Mouse (Mus musculus) lung, embryonic 16.5 days (tissue): ENCODE results near the gene Zfp94. TPM values are rescaled to one million over a fixed set of nuclear protein-coding genes. Genes with fewer than 3 reads are reported as not detected.
A peak's percentile ranks its signal among the peaks of the same experiment; 100 is the strongest.

Experiments used
- ATAC-seq: fragments of 200-750 bp; cut with Nextera tagmentation; 2 replicates; pipeline ENCODE4 v1.8.0; 2017; ENCODE audit warnings: low read depth, mild to moderate bottlenecking, moderate library complexity
- H3K27ac ChIP-seq: fragments of 300-500 bp; sonication (generic); 2 replicates; pipeline ENCODE4 v1.5.1; 2014; ENCODE audit warnings: mild to moderate bottlenecking, control low read depth, low read length
- H3K27me3 ChIP-seq: fragments of 300-500 bp; sonication (generic); 2 replicates; pipeline ENCODE4 v1.6.1; 2014; ENCODE audit warnings: low read depth, low read length, mixed read lengths; ENCODE audit not compliant: control insufficient read depth, insufficient read depth
- H3K36me3 ChIP-seq: fragments of 300-500 bp; sonication (generic); 2 replicates; pipeline ENCODE4 v1.6.1; 2014; ENCODE audit warnings: low read length; ENCODE audit not compliant: control insufficient read depth, insufficient read depth
- H3K4me1 ChIP-seq: fragments of 300-500 bp; sonication (generic); replicated peaks from 2 replicates; pipeline ENCODE4 v1.6.1; 2014; ENCODE audit warnings: low read length, mixed read lengths; ENCODE audit not compliant: control insufficient read depth, insufficient read depth
- H3K4me2 ChIP-seq: fragments of 300-500 bp; sonication (generic); 2 replicates; pipeline ENCODE4 v1.6.1; 2014; ENCODE audit warnings: low read depth, low read length, control low read depth
- H3K4me3 ChIP-seq: fragments of 300-500 bp; sonication (generic); 2 replicates; pipeline ENCODE4 v1.5.1; 2014; ENCODE audit warnings: mild to moderate bottlenecking, low read length, control low read depth
- H3K9ac ChIP-seq: fragments of 300-500 bp; sonication (generic); 2 replicates; pipeline ENCODE4 v1.6.1; 2014; ENCODE audit warnings: low read length, control low read depth
- H3K9me3 ChIP-seq: fragments of 300-500 bp; sonication (generic); 2 replicates; pipeline ENCODE4 v1.6.1; 2016; ENCODE audit warnings: low read length; ENCODE audit not compliant: control insufficient read depth
- WGBS: fragments of 180-500 bp; shearing (Covaris S2); extraction: QIAGEN DNeasy Blood & Tissue Kit; methylation state at CpG from one replicate; pipeline ENCODE4 v1.1.7; 2014; 5-methylcytosine and 5-hydroxymethylcytosine counted together
- polyA plus RNA-seq: library from polyadenylated mRNA; unstranded; fragments of >200 nt; fragmentation: Nextera tagmentation; extraction: Ambion mirVana; gene quantifications from 2 replicates; pipeline ENCODE4 v1.2.1, GENCODE M21; 2015

Gene Zfp94
- polyA plus RNA-seq, 1 experiment from 2014 or later = 11.3 TPM

DNA sequence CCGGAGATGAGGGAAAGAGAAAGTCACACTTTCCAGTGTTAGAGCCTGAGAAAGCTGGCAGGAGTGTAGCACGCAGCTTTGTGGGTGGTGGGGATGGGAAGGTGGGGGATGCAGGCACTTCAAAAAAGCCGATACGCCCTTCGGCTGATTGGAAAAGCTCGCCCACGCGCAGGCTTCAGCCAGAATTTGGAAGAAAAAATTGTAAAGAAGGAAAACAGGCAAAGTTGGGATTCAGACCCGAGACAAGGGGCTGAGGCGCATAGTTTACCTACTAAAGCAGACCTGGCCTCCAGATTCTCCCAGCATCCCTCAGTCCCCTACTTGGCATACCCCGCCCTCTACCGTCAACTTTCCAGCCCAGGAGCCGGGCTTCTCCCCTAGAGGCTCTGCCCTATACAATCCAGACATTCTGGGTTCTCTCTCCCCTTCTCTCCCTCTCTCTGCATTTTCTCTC, 9.2 kb upstream of the Zfp94 start:
- Histone ChIP-seq H3K27ac (no peak overlapping the region), H3K9me3 (peaks cover 8% of the 10 kb centered on the region), H3K9ac (peak overlapping the region; percentile 51), H3K4me3 (peak overlapping the region; percentile 37), H3K27me3 (no peaks in the 10 kb centered on the region), H3K4me1 (peaks cover 6% of the 10 kb centered on the region), H3K4me2 (peak overlapping the region; percentile 56), H3K36me3 (no peaks in the 10 kb centered on the region)
- 7% methylated on average over 13 of the region's 13 CpGs for WGBS
- ATAC-seq = peak; percentile 70; the same call in 1 of the 2 replicates

GRCm38 (mm10) chr7:24325197-24325596, 8.7 kb upstream of the Zfp94 start:
- Histone ChIP-seq H3K4me3 (no peak overlapping the region), H3K36me3 (no peaks in the 10 kb centered on the region), H3K9ac (no peak overlapping the region), H3K27ac (no peak overlapping the region), H3K27me3 (no peaks in the 10 kb centered on the region), H3K4me1 (peaks cover 6% of the 10 kb centered on the region), H3K9me3 (peaks cover 8% of the 10 kb centered on the region), H3K4me2 (peak overlapping the region; percentile 56)
- 86% methylated on average over 6 of the region's 6 CpGs for WGBS
- ATAC-seq = no peak

DNA sequence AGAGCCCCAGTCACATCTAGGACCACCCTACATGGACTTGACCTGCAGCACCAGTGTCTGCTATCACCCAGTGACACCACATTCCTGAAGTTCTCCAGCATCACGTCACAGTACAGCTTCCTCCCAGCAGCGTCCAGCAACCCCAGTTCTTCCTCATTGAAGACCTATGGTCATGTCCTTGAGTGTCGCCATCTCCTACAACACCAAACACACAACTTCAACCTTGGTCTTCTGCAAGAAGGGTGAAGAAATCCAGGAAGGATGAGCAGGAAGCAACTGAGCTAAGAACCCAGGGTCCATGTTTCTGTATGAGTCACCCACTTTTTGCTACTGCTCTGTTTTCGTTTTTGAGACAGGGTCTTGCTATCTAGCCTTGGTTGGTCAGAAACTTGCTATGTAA, 6.1 kb upstream of the Zfp94 start:
- Histone ChIP-seq H3K9ac (no peak overlapping the region), H3K27ac (no peak overlapping the region), H3K4me1 (peaks cover 6% of the 10 kb centered on the region), H3K4me2 (no peak overlapping the region), H3K36me3 (no peaks in the 10 kb centered on the region), H3K9me3 (peaks cover 8% of the 10 kb centered on the region), H3K27me3 (no peaks in the 10 kb centered on the region), H3K4me3 (no peak overlapping the region)
- 71% methylated on average over 4 of the region's 4 CpGs for WGBS
- no peak for ATAC-seq

- Histone ChIP-seq H3K27me3 (no peaks in the 10 kb centered on the region), H3K4me3 (no peak overlapping the region), H3K27ac (no peak overlapping the region), H3K4me1 (peaks cover 5% of the 10 kb centered on the region; the same call in 1 of the 2 replicates), H3K9ac (no peak overlapping the region), H3K4me2 (no peak overlapping the region), H3K9me3 (no peaks in the 10 kb centered on the region), H3K36me3 (no peaks in the 10 kb centered on the region)
- ATAC-seq = no peak
- 55% methylated on average over 6 of the region's 6 CpGs for WGBS
Measured at GRCm38 (mm10) chr7:24318942-24319341, 2.5 kb upstream of the Zfp94 start.

- H3K4me2 ChIP-seq = peak overlapping the region; percentile 85
- no peak for ATAC-seq
- peak overlapping the region; percentile 90 for H3K9ac ChIP-seq
- peak overlapping the region; percentile 75 for H3K4me3 ChIP-seq
- H3K27me3 ChIP-seq = no peaks in the 10 kb centered on the region
- H3K9me3 ChIP-seq = no peaks in the 10 kb centered on the region
- peaks cover 3% of the 10 kb centered on the region for H3K36me3 ChIP-seq
- no peak overlapping the region for H3K27ac ChIP-seq
- WGBS = 21% methylated on average over 29 of the region's 29 CpGs
- H3K4me1 ChIP-seq = peaks cover 5% of the 10 kb centered on the region; the same call in 1 of the 2 replicates
Measured at GRCm38 (mm10) chr7:24315726-24316566, 520 bp downstream of the Zfp94 start.

DNA sequence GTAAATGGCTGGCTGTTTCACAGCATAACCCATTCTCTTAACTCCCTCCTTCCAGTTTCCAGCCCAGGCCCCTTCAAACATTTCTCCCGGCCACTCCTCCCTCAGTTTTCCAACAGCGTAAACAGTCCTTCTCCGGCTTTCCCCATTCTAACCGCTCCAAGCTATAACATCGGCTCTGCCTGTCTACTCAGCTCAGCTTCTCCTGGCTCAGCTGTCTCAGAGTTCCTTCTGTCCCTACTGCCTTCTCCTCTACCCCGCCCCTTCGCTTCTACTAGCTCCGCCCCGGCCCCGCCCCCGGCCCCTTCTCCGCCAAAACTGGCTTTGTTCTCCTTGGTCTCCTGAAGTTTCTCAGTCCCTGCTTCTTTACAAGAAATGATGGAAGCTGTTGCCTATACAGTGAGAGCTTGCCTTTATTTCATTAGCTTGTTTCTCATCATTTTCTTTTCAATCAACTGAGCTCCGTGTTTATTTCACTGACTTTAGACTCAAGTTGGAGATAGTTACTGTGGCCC, 15.6 kb downstream of the Zfp94 start, which contains the start of gene Zfp61:
Gene Zfp61, minus strand, starts transcription at position 462 of the 512 bp plus-strand sequence.
- peak within 1 kb of the TSS; percentile 66 for H3K27ac ChIP-seq
- peak within 1 kb of the TSS; percentile 83 for H3K4me3 ChIP-seq
- no peaks in the 10 kb centered on the region for H3K9me3 ChIP-seq
- peak; percentile 78 for ATAC-seq
- 3% methylated on average over 13 of the region's 13 CpGs for WGBS
- peaks cover 14% of the 10 kb centered on the region for H3K36me3 ChIP-seq
- no peaks in the 10 kb centered on the region for H3K27me3 ChIP-seq
- peak within 1 kb of the TSS; percentile 92 for H3K4me2 ChIP-seq
- peak within 1 kb of the TSS; percentile 82 for H3K9ac ChIP-seq
- H3K4me1 ChIP-seq = peaks cover 10% of the 10 kb centered on the region

DNA sequence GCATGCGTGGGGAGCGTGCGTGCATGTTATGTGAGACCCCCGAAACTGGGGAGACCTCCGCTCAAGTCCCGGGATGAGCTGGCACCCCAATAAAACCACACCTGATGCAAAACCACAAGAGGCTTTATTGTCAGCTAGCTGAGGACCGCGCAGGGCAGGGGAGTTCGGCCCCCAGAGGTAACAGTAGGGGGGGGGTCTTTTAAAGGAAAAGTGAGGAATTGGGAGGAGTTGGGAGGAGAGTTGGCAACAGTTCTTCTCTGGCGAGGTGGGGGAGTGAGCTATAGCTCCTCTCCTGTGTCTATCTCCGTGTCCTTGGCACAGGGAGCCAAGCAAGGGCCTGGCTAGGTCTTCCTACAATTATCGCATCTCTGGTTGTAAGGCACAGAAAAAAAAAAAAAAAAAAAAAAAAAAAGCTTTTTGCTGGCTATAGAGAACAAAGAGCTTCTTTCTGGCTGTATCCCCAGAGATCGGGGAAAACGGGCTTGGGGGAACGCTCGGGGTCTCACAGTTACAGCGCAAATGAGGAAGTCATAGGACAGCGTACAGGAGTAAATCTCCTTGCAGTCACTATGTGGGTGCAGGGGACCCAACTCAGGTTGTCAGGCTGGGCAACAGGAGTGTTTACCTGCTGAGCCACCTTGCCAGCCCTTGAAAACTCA, 16.5 kb downstream of the Zfp94 start:
- Histone ChIP-seq H3K27me3 (no peaks in the 10 kb centered on the region), H3K4me2 (peak overlapping the region; percentile 92), H3K4me3 (peak overlapping the region; percentile 83), H3K9ac (peak overlapping the region; percentile 82), H3K27ac (peak overlapping the region; percentile 53; the same call in 1 of the 2 replicates), H3K9me3 (no peaks in the 10 kb centered on the region), H3K4me1 (peaks cover 10% of the 10 kb centered on the region), H3K36me3 (peaks cover 21% of the 10 kb centered on the region)
- ATAC-seq = peak; percentile 11; the same call in 1 of the 2 replicates
- 2% methylated on average over 18 of the region's 18 CpGs for WGBS

DNA sequence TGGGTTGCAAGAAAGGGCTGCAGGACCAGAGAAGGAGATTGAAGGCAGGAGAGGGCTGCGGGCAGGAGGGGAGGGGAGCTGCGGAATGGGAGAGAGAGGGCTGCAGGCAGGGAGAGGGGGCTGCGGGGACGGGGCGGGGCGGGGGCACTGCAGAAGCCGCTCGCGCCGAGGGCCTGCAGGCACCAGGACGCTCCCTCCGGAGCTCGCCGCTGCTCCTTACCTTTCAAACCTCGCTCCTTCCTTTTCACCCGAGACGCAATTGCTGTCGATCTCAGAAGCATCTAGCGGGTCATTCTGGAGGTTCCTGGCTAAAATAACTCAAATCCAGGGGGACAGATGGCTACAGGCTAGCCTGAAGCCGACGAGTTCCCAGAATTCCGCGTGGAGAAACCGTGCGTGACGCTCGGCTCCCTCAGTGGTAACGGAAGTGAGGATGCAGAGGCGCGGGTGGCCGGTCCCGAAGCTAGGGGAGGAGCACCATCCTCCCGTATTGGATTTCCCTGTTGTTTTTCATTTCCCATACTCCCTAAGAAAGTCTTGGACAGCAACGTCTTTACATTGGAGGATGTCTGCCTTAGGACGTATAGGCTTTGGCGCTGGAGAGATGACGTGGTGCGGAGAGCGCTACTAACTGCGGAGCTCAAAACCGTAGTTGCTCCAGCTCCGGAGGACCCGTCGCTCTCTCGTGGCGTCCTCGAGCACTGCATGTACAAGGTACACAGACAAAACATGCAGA, 17.3 kb downstream of the Zfp94 start:
- peaks cover 10% of the 10 kb centered on the region for H3K4me1 ChIP-seq
- under 1% methylated on average over 42 of the region's 47 CpGs for WGBS
- peak overlapping the region; percentile 92 for H3K27ac ChIP-seq
- peaks cover 29% of the 10 kb centered on the region for H3K36me3 ChIP-seq
- H3K9ac ChIP-seq = peak overlapping the region; percentile 82
- H3K27me3 ChIP-seq = no peaks in the 10 kb centered on the region
- peak; percentile 90 for ATAC-seq
- peak overlapping the region; percentile 83 for H3K4me3 ChIP-seq
- peak overlapping the region; percentile 92 for H3K4me2 ChIP-seq
- H3K9me3 ChIP-seq = no peaks in the 10 kb centered on the region
